Mouse (Mus musculus): Measurements from ENCODE around the gene Samd3. TPM values are rescaled to one million over a fixed set of nuclear protein-coding genes. Genes with fewer than 3 reads are reported as not detected.

Samd3 gene
- polyA plus RNA-seq, 1 experiment from 2014 or later: not detected

DNA sequence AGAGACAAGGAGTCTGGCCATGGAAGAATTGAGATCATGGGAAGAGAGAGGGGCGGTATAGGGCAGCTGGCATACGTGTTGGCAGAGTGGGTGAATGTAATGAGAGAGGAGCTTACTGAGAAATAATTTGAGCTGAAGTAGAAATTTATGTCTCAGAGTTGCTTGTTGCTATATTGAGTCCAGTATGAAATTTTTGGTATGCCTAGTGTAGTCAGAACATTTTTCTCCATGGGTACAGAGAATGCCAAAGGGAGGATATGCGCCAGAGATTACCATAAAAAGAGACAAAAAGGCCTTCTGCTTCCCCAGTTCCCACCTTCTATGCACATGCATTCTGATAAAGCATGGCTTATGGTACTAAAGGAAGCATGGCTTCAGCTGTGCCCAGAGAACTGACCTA is 13.7 kb downstream of the Samd3 start:
- H3K4me3 ChIP-seq (replicated peaks): no peak overlapping the region
- no peak for ATAC-seq (ENCODE audit: insufficient read depth, low FRiP score, low read depth)
- no peaks in the 10 kb centered on the region for H3K27me3 ChIP-seq (replicated peaks)
- no peak overlapping the region for H3K9ac ChIP-seq
- 86% methylated on average over 3 of the region's 3 CpGs for WGBS
- no peaks in the 10 kb centered on the region for H3K9me3 ChIP-seq
- no peak overlapping the region for H3K4me2 ChIP-seq
- no peaks in the 10 kb centered on the region for H3K36me3 ChIP-seq
- H3K27ac ChIP-seq: no peak overlapping the region
- H3K4me1 ChIP-seq: no peaks in the 10 kb centered on the region

DNA sequence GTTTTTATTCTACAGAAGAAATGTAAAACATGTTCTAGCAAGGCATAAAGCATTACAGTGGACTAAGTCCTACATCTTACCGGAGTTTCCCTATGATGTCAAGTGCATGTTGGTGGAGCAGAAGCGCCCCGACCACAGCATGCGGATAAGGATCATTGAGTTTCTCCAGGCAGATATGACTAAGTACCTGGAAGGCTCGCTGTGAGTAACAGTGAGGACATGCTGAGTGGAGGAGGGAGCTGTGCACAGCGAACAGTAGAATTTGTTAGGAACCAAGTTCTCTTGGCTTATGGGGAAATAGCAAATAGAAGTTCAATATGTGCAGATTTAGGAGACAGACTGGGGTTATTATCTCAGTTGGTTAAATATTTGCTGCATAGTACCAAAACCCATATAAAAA is 15.0 kb downstream of the Samd3 start:
- no peak overlapping the region for H3K4me3 ChIP-seq (replicated peaks)
- no peak overlapping the region for H3K9ac ChIP-seq
- H3K27me3 ChIP-seq (replicated peaks): no peaks in the 10 kb centered on the region
- H3K4me1 ChIP-seq: no peaks in the 10 kb centered on the region
- H3K4me2 ChIP-seq: no peak overlapping the region
- ATAC-seq (ENCODE audit: insufficient read depth, low FRiP score, low read depth): no peak
- H3K27ac ChIP-seq: no peak overlapping the region
- WGBS: 75% methylated on average over 6 of the region's 6 CpGs
- no peaks in the 10 kb centered on the region for H3K9me3 ChIP-seq
- H3K36me3 ChIP-seq: no peaks in the 10 kb centered on the region

DNA sequence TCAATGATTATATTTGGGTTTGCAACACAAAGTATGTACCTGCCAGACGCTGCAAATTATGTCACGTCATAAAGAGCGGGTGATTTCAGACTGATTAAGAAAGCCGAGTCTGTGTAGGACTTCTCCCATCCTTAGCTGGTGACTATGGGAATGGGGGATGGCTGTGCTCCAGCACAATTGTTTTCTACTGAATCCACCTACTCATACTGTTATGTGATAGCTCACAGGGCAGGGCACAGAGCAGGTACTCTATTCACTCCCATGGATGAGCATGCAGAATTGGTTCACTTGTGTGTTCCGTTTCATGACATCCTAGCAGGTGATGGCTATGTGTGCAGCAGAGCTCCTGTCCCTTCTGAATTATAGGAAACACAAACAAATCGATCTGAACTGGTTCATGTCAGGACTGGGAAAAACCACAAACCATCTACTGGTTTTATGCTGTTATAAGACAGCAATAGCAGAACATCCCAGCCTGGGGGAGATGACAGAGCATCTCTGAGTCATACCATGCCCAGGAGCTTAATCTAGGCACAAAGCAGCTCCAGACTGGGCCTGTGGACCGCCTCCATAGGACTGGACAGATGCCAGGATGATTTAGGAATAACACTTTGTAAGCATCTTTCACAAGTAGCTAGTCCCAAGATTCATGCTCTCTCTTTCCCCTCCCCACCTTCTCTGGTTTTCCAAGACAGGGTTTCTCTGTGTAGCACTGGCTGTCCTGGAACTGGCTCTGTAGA is 20.1 kb downstream of the Samd3 start:
- no peaks in the 10 kb centered on the region for H3K4me1 ChIP-seq
- no peaks in the 10 kb centered on the region for H3K36me3 ChIP-seq
- no peaks in the 10 kb centered on the region for H3K27me3 ChIP-seq (replicated peaks)
- ATAC-seq (ENCODE audit: insufficient read depth, low FRiP score, low read depth): no peak
- no peaks in the 10 kb centered on the region for H3K9me3 ChIP-seq
- H3K4me2 ChIP-seq: no peak overlapping the region
- no peak overlapping the region for H3K4me3 ChIP-seq (replicated peaks)
- no peak overlapping the region for H3K27ac ChIP-seq
- WGBS: 73% methylated on average over 7 of the region's 7 CpGs
- no peak overlapping the region for H3K9ac ChIP-seq

DNA sequence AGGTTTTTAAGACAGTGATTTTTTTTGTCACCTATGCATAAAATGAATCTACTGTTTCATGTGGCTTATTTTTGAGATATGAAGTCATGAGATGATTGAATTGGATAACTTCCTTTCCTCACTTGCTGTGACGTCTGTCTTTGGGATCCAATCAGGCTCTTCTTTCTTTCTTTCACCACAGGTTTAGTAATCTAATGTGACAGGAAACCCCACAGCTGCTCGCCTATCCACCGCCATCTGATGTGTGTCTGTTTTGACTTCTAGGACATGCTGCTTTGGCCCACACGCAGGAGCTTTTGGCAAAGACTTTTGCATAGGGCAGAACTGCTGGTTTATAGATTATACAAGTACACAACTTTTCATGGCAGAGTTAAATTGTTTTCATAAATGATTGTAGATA is 30.4 kb downstream of the Samd3 start:
- no peak for ATAC-seq (ENCODE audit: insufficient read depth, low FRiP score, low read depth)
- H3K9me3 ChIP-seq: no peaks in the 10 kb centered on the region
- no peak overlapping the region for H3K27ac ChIP-seq
- H3K4me3 ChIP-seq (replicated peaks): no peak overlapping the region
- H3K27me3 ChIP-seq (replicated peaks): no peaks in the 10 kb centered on the region
- H3K36me3 ChIP-seq: no peaks in the 10 kb centered on the region
- H3K4me2 ChIP-seq: no peak overlapping the region
- WGBS: 45% methylated on average over 4 of the region's 4 CpGs
- no peaks in the 10 kb centered on the region for H3K4me1 ChIP-seq
- H3K9ac ChIP-seq: no peak overlapping the region

DNA sequence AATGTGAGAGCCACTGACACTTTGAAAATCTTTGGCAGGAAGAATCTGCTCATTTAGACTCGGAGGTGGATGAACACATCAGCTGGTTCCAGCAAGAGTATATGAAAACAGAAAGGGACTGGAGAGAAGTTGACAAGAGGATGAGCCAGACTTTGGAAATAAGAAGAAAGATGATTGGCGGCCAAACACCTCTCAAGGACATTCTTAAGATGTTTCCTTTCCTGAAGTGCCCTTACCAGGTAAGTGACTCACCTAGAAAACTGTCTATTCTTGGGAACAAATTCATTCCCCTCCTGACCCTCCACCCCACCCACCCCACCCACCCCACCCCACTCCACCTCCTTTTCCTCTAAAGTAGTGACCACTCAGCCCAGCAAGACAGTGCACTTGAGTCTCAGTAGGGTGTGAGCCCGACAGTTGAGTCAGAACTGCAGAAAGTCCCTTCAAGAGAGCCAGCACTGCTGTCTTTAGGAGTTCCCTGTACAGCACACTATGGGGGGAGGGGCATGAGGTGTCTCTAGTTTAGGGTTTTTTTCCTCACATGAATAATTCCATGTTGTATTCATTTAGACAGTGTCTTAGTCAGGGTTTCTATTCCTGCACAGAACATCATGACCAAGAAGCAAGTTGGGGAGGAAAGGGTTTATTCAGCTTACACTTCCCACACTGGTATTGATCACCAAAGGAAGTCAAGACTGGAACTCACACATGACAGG is 34.4 kb downstream of the Samd3 start:
- no peak overlapping the region for H3K27ac ChIP-seq
- ATAC-seq (ENCODE audit: insufficient read depth, low FRiP score, low read depth): no peak

DNA sequence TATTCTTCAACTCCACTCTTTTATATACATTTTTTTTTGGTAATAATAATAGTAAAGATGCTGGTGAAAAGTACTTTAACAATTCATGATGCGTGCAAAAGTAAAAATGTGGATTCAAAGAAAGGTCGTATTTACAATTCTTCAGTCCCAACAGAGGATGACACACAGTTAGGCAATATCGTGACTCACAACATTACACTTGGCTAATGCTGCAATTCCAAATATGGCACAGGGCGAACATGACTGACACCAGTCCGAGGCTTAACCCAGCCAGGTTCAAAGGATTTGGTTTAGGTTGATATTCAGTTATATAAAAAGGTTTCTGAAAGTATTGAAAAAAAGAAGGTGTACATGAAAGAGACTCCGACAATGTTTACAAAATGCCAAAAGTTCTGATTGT is 45.9 kb downstream of the Samd3 start:
- Histone ChIP-seq H3K36me3 (peaks cover 6% of the 10 kb centered on the region; the same call in 1 of the 2 replicates), H3K9ac (no peak overlapping the region), H3K27ac (no peak overlapping the region), H3K27me3 (replicated peaks) (no peaks in the 10 kb centered on the region), H3K9me3 (no peaks in the 10 kb centered on the region), H3K4me1 (no peaks in the 10 kb centered on the region), H3K4me3 (replicated peaks) (no peak overlapping the region), H3K4me2 (no peak overlapping the region)
- WGBS: 87% methylated on average over 6 of the region's 6 CpGs
- no peak for ATAC-seq (ENCODE audit: insufficient read depth, low FRiP score, low read depth)

More for the DNA sequence above, 34.4 kb downstream of the Samd3 start:
- Histone ChIP-seq H3K4me3 (replicated peaks) (no peak overlapping the region), H3K4me2 (no peak overlapping the region), H3K4me1 (no peaks in the 10 kb centered on the region), H3K9me3 (no peaks in the 10 kb centered on the region), H3K9ac (no peak overlapping the region), H3K36me3 (no peaks in the 10 kb centered on the region), H3K27me3 (replicated peaks) (no peaks in the 10 kb centered on the region)
- WGBS: 86% methylated on average over 3 of the region's 3 CpGs

DNA sequence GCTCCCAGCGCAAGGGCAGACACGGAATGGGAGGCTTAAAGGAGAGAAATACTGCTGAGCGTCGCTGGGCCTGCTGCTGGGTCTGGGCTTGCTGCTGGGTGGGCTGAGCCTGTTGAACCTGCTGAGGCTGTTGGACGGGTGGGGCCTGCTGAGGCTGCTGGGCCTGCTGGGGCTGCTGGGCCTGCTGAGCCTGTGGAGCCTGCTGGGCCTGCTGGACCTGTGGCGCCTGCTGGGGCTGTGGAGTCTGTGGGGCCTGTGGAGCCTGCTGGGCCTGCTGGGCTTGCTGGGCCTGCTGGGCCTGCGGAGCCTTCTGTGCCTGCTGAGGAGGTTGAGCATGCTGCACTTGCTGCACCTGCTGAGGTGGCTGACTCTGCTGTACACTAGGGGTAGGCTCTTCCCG is 50.5 kb downstream of the Samd3 start:
- H3K4me3 ChIP-seq (replicated peaks): no peak overlapping the region
- peak; percentile 92 for ATAC-seq (ENCODE audit: insufficient read depth, low FRiP score, low read depth)
- H3K9ac ChIP-seq: no peak overlapping the region
- H3K36me3 ChIP-seq: peaks cover 6% of the 10 kb centered on the region; the same call in 1 of the 2 replicates
- 62% methylated on average over 8 of the region's 8 CpGs for WGBS
- H3K4me2 ChIP-seq: no peak overlapping the region
- no peaks in the 10 kb centered on the region for H3K4me1 ChIP-seq
- H3K27ac ChIP-seq: no peak overlapping the region
- H3K9me3 ChIP-seq: no peaks in the 10 kb centered on the region
- no peaks in the 10 kb centered on the region for H3K27me3 ChIP-seq (replicated peaks)

DNA sequence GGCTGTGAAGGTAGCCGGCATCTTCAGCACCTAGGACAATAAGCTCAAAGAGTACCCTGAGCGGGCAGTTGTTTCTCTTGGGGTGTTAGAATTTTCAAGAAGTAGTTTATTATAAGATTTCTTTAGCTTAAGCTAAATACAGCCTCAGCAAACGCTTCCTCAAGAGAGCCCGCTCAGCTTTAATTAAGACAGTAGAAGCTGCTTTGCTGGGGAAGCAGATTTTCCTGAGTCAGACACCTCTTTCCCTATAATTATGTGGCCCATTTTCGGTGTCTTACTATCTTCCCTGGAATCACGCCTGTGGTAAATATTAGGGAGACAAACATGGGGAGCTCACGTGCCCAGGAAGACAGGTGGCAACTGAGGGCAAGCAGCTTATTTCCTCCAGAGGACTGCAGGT is 57.6 kb downstream of the Samd3 start:
- Histone ChIP-seq H3K36me3 (peaks cover 5% of the 10 kb centered on the region; the same call in 1 of the 2 replicates), H3K4me3 (replicated peaks) (no peak overlapping the region), H3K9me3 (no peaks in the 10 kb centered on the region), H3K27ac (no peak overlapping the region), H3K4me2 (no peak overlapping the region), H3K27me3 (replicated peaks) (no peaks in the 10 kb centered on the region), H3K4me1 (no peaks in the 10 kb centered on the region), H3K9ac (no peak overlapping the region)
- ATAC-seq (ENCODE audit: insufficient read depth, low FRiP score, low read depth): no peak
- 86% methylated on average over 7 of the region's 7 CpGs for WGBS

DNA sequence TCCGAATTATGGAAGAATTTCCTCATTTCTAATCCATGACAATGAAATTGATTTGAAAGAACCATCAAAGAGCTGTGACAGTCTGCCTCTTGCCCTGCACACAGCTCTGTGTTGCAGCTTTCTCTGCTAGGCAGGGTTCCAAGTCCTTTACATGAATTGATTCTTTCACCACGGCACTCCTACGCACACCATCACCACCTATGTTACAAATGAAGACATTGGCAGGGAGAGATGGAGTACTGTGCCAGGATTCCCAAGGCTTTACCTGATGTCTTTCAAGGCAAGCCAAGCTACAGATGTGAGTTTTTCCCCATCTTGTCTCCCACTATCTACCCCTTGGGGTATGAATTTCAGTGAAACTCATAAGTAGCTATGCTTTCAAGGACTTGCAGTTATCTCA is 67.7 kb downstream of the Samd3 start:
- Histone ChIP-seq H3K27ac (no peak overlapping the region), H3K36me3 (peaks cover 3% of the 10 kb centered on the region; the same call in 1 of the 2 replicates), H3K4me1 (no peaks in the 10 kb centered on the region), H3K4me3 (replicated peaks) (no peak overlapping the region), H3K9ac (no peak overlapping the region), H3K4me2 (no peak overlapping the region), H3K9me3 (no peaks in the 10 kb centered on the region), H3K27me3 (replicated peaks) (no peaks in the 10 kb centered on the region)
- ATAC-seq (ENCODE audit: insufficient read depth, low FRiP score, low read depth): no peak
- 80% methylated on average over 3 of the region's 3 CpGs for WGBS

DNA sequence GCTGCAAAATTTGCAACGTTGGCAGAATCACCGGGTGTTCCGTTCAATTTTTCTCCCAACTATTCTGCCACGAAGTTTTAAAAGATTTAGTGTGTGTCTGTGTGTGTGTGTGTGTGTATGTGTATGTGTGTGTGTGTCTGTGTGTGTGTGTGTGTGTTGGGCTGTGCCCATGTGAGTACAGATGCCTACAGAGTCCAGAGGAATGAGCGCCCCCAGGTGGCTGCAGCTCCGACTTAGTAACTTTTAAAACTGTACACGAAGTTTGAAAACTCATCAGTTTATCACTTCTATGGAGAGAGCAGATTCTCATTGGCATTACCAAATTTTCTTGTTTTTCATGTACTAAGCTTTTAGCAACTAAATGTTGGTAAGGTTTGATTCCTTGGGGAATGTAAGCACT is 68.1 kb downstream of the Samd3 start:
- no peaks in the 10 kb centered on the region for H3K27me3 ChIP-seq (replicated peaks)
- H3K9me3 ChIP-seq: no peaks in the 10 kb centered on the region
- H3K4me3 ChIP-seq (replicated peaks): no peak overlapping the region
- WGBS: 84% methylated on average over 7 of the region's 7 CpGs
- no peak overlapping the region for H3K9ac ChIP-seq
- H3K36me3 ChIP-seq: peaks cover 3% of the 10 kb centered on the region; the same call in 1 of the 2 replicates
- H3K4me1 ChIP-seq: no peaks in the 10 kb centered on the region
- H3K27ac ChIP-seq: no peak overlapping the region
- no peak overlapping the region for H3K4me2 ChIP-seq
- ATAC-seq (ENCODE audit: insufficient read depth, low FRiP score, low read depth): no peak

DNA sequence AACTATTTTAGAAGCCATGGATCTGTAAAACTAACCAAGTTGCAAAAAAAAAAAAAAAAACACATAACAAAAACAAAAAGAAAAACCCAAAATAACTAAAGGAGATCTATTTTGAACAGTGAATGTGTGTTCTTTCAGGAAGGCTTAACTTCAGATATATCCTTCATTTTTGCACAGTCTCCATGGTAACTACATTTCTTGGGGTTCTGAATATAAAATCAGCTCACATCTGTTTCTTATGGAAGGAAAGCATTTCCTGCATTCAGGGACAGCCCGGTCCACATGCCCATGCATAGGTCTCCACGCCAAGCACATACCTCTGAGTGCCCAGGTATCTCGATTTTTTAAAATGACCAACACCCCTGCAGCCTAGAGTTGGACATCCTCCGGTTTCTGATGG is 72.8 kb downstream of the Samd3 start:
- ATAC-seq (ENCODE audit: insufficient read depth, low FRiP score, low read depth): no peak
- 93% methylated on average over 4 of the region's 4 CpGs for WGBS
- Histone ChIP-seq H3K4me2 (no peak overlapping the region), H3K9me3 (no peaks in the 10 kb centered on the region), H3K27me3 (replicated peaks) (no peaks in the 10 kb centered on the region), H3K4me3 (replicated peaks) (no peak overlapping the region), H3K36me3 (no peaks in the 10 kb centered on the region), H3K9ac (no peak overlapping the region), H3K4me1 (no peaks in the 10 kb centered on the region), H3K27ac (no peak overlapping the region)

DNA sequence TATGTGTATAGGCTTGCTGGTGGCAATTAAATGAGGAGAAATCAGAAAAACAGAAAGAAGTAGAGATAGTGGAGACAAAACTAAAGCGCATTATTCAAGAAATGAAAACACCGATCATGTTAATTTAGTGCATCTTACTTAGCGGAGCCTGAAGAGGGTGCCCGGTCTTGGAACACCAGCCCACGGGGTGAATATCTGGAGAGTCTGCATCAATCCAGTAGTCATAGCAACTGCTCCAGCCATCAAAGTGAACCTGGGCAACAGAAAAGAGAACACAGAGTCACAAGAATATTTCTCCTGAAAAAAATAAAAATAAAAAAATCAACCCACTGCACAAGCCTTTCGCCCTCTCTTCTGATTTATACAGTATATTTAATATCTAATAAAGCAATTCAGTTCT is 74.0 kb downstream of the Samd3 start:
- Histone ChIP-seq H3K4me2 (no peak overlapping the region), H3K27ac (no peak overlapping the region), H3K4me1 (no peaks in the 10 kb centered on the region), H3K9ac (no peak overlapping the region), H3K27me3 (replicated peaks) (no peaks in the 10 kb centered on the region), H3K4me3 (replicated peaks) (no peak overlapping the region), H3K9me3 (no peaks in the 10 kb centered on the region), H3K36me3 (no peaks in the 10 kb centered on the region)
- 94% methylated on average over 6 of the region's 6 CpGs for WGBS
- no peak for ATAC-seq (ENCODE audit: insufficient read depth, low FRiP score, low read depth)

All from stomach, embryonic 15.5 days (tissue).